Mouse (Mus musculus): ENCODE results near the gene Efcab2. TPM values are rescaled to one million over a fixed set of nuclear protein-coding genes. Genes with fewer than 3 reads are reported as not detected.

Gene Efcab2
- polyA plus RNA-seq (2016; fragmentation: Nextera tagmentation; extraction: Ambion mirVana), result 4.6 and 5.5 TPM in 2 replicates

DNA sequence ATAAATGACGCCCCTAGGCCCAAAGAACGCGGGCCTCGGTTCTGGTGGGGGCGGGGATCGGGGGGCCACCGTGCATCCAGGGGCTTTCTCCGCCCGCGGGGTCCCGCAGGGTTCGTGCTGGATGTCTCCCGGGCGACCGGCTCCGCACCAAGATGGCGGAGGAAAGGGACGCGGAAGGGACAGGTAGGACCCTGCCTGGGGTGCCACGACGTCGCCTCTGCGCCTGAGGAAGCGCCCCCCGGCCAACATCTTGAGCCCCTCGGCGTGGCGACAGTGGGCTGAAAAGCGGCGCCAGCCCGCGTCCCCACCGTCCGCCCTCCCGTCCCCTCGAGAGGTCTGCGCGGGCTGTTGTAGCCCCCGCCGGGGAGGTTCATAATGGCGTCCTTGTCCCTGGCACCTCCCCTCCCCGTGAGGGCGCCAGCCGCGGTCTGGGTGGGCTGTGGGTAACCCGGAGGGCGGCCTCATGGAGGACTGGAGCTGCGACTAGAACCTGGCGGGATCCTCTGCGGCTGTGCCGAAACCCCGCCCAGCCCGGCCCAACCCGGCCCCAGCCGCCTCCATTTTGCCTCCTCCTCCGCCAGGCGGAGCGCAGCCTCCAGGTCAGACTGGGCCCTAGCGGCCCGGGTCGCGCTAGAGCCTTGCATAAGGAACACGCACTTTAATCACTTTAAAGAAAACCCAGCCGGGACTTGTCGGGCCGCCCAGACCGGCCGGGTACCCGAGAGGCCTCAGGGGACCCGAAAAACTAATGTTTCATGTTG lies at the start of gene Efcab2:
Gene Efcab2, plus strand, starts transcription at position 135 of the 761 bp plus-strand sequence.
- DNase-seq (ENCODE audit: low spot score), result peak; percentile 96
- no peaks in the 10 kb centered on the region for H3K36me3 ChIP-seq (replicated peaks)
- H3K27ac ChIP-seq (replicated peaks), result peak within 1 kb of the TSS; percentile 100
- no peaks in the 10 kb centered on the region for H3K4me1 ChIP-seq
- under 1% methylated on average over 70 of the region's 70 CpGs for WGBS
- H3K9me3 ChIP-seq, result no peaks in the 10 kb centered on the region
- H3K27me3 ChIP-seq (replicated peaks; ENCODE audit: low read depth, poor library complexity, severe bottlenecking), result no peaks in the 10 kb centered on the region
- H3K4me3 ChIP-seq, result peak within 1 kb of the TSS; percentile 81

DNA sequence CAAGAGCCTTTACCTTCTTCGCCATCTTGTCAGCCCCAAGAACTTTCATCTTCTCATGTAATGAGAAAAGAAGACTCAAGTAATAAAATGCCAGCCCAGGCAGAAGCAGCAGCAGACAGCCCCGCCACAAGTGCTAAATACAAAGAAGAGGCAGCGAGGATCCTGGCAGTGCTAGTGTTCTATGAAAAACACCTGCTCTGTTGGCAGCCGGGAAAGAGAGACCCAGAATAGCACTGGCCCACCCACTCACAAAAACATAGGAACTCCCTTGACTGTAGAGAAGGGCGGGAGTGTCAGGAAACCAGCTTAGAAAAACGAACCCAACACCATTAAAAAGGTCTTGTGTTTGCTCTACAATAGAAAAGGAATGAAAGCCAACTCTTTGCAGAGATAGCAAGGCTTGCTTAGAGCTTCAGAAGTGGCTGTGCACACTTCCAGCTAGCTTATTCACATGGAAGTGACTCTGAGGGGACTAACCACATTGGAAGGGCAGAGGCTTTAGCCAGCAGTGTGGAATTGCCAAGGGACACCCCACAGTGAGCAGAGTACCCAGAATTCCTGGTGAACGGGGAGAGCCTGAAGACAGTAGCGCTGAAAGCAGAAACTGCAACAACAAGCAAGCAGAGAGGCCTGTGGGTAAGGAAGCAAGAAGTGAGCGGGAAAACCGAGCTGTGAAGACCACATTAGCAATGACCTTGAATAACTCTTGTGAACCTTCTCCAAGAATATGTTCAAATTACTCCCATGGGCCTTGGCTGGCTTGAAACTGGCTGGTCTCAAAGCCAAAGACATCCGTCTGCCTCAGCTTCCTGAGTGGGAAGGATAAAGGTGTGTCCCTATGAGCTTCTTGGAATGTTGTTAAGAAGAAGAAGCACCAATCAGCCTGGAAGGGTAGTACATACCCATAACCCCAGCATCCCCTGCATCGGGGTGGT lies 47.8 kb upstream of the Efcab2 start:
- Histone ChIP-seq H3K36me3 (replicated peaks) (no peaks in the 10 kb centered on the region), H3K27ac (replicated peaks) (no peak overlapping the region), H3K4me1 (no peaks in the 10 kb centered on the region), H3K4me3 (no peak overlapping the region), H3K9me3 (no peaks in the 10 kb centered on the region), H3K27me3 (replicated peaks; ENCODE audit: low read depth, poor library complexity, severe bottlenecking) (no peaks in the 10 kb centered on the region)
- 74% methylated on average over 12 of the region's 12 CpGs for WGBS
- no peak for DNase-seq (ENCODE audit: low spot score)

DNA sequence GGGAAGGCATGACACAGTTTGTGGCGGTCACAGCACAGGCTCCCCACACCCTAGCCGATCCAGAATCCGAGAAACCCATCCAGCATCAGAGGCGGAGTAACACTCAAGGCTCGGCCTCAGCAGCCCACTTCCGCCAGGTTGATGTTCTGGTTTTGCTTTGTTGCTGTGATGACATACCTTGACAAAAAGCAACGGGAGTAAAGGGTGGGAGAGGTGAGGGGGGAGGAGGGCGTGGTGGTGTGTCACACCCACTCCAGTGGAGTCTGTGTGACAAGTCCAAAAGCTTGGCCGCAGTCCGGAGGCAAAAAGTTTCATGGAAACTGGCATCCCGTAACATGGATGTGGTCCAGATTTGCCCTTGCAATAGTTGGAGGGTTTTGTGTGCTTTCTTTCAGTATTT lies 45.6 kb upstream of the Efcab2 start:
- H3K27ac ChIP-seq (replicated peaks), result no peak overlapping the region
- no peak for DNase-seq (ENCODE audit: low spot score)
- no peaks in the 10 kb centered on the region for H3K4me1 ChIP-seq
- H3K27me3 ChIP-seq (replicated peaks; ENCODE audit: low read depth, poor library complexity, severe bottlenecking), result no peaks in the 10 kb centered on the region
- WGBS, result 87% methylated on average over 11 of the region's 11 CpGs
- H3K36me3 ChIP-seq (replicated peaks), result no peaks in the 10 kb centered on the region
- H3K9me3 ChIP-seq, result no peaks in the 10 kb centered on the region
- H3K4me3 ChIP-seq, result no peak overlapping the region

DNA sequence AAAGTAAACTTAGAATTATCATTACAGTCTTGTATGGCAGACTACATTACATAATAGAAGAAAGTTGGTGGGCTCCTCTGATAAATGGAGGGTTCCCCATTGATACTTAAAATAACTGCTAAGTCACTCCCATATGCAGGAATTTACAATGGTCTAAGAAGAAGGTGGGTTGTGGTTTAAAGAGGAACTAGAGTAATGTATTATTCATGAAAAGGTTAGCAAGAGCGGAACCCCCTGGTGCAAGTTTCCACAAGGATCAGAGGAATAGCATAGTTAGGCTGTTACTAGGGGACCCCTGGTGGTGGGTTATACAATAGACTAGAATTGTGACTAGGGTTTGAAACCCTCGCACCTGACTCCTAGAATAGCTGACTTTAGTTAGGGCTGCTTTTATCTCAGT lies 45.2 kb upstream of the Efcab2 start:
- no peaks in the 10 kb centered on the region for H3K36me3 ChIP-seq (replicated peaks)
- 76% methylated on average over 2 of the region's 2 CpGs for WGBS
- no peak overlapping the region for H3K4me3 ChIP-seq
- H3K27me3 ChIP-seq (replicated peaks; ENCODE audit: low read depth, poor library complexity, severe bottlenecking), result no peaks in the 10 kb centered on the region
- no peak for DNase-seq (ENCODE audit: low spot score)
- H3K9me3 ChIP-seq, result no peaks in the 10 kb centered on the region
- H3K27ac ChIP-seq (replicated peaks), result no peak overlapping the region
- no peaks in the 10 kb centered on the region for H3K4me1 ChIP-seq

DNA sequence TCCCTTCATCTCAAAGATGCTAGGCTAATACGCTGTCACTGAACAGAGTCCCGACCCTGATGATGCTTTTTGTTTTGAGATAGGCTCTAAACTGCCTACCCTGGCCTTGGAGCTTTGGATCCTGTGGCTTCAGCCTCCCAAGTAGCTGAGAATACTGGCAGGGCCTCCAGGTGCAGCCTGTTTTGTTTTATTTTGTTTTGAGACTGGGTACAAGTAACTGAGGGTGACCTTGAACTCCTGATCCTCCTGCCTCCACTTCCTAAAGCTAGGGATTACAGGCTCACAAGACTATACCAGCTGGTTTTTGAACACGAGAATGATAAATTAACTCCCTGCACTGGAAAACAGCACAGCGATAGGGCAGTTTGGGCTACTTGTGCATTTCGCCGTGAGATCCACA lies 40.7 kb upstream of the Efcab2 start:
- H3K4me1 ChIP-seq, result peaks cover 24% of the 10 kb centered on the region
- no peak overlapping the region for H3K4me3 ChIP-seq
- no peak overlapping the region for H3K27ac ChIP-seq (replicated peaks)
- 89% methylated on average over 6 of the region's 6 CpGs for WGBS
- no peaks in the 10 kb centered on the region for H3K27me3 ChIP-seq (replicated peaks; ENCODE audit: low read depth, poor library complexity, severe bottlenecking)
- no peaks in the 10 kb centered on the region for H3K36me3 ChIP-seq (replicated peaks)
- no peak for DNase-seq (ENCODE audit: low spot score)
- H3K9me3 ChIP-seq, result no peaks in the 10 kb centered on the region

- no peak for DNase-seq (ENCODE audit: low spot score)
- H3K9me3 ChIP-seq, result no peaks in the 10 kb centered on the region
- H3K27ac ChIP-seq (replicated peaks), result peak overlapping the region; percentile 82; the same call in 1 of the 2 replicates
- H3K27me3 ChIP-seq (replicated peaks; ENCODE audit: low read depth, poor library complexity, severe bottlenecking), result no peaks in the 10 kb centered on the region
- peak overlapping the region; percentile 62 for H3K4me3 ChIP-seq
- H3K4me1 ChIP-seq, result peaks cover 24% of the 10 kb centered on the region
- H3K36me3 ChIP-seq (replicated peaks), result no peaks in the 10 kb centered on the region
- WGBS, result 69% methylated on average over 6 of the region's 6 CpGs
Measured at GRCm38 (mm10) chr1:178368121-178368520, 37.8 kb upstream of the Efcab2 start.

GRCm38 (mm10) chr1:178368548-178369271 lies 37.2 kb upstream of the Efcab2 start:
- H3K27ac ChIP-seq (replicated peaks), result peak overlapping the region; percentile 82
- peak overlapping the region; percentile 62 for H3K4me3 ChIP-seq
- peaks cover 24% of the 10 kb centered on the region for H3K4me1 ChIP-seq
- H3K27me3 ChIP-seq (replicated peaks; ENCODE audit: low read depth, poor library complexity, severe bottlenecking), result no peaks in the 10 kb centered on the region
- 2% methylated on average over 36 of the region's 36 CpGs for WGBS
- H3K9me3 ChIP-seq, result no peaks in the 10 kb centered on the region
- no peaks in the 10 kb centered on the region for H3K36me3 ChIP-seq (replicated peaks)
- peak; percentile 86 for DNase-seq (ENCODE audit: low spot score)

DNA sequence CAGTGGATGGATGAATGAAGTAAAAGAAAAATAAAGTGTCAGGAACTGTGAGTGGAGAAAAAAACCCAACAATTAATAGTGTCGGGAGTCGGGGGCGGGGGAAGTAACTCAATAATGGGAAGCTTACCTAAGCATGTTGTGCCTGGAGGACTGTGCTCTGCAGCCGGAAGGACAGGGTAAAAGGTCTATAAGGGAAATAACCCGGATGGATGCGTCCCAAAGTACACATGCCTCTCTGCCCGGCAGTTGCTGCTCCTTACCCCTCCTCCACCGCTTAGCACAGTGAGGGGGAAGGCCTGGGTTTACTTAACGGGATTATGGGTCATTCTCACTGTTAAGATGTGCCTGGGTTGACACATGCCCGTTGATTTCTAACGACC lies 36.6 kb upstream of the Efcab2 start:
- 2% methylated on average over 11 of the region's 11 CpGs for WGBS
- no peaks in the 10 kb centered on the region for H3K27me3 ChIP-seq (replicated peaks; ENCODE audit: low read depth, poor library complexity, severe bottlenecking)
- DNase-seq (ENCODE audit: low spot score), result peak; percentile 62
- peaks cover 24% of the 10 kb centered on the region for H3K4me1 ChIP-seq
- no peaks in the 10 kb centered on the region for H3K36me3 ChIP-seq (replicated peaks)
- H3K9me3 ChIP-seq, result no peaks in the 10 kb centered on the region
- peak overlapping the region; percentile 62 for H3K4me3 ChIP-seq
- peak overlapping the region; percentile 82 for H3K27ac ChIP-seq (replicated peaks)

DNA sequence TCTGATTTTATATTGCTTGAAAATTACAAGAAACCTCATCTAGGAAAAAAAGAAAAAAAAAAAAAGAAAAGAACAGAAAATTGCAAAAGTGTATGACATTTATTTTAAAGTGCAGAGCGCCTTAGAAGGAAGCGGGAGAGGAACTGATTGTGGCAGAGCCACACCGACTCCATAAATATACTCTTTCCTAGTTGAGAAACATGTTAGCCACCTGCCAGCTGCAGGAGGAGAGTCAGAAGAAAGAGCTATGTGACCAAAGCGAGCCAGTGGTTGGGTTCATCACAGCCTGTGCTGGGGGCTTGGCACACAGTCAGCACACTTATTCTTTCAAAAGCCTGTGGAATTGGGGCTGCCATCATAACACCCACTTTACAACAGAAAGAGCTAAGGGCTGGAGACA lies 33.2 kb upstream of the Efcab2 start:
- Histone ChIP-seq H3K4me1 (peaks cover 22% of the 10 kb centered on the region), H3K4me3 (no peak overlapping the region), H3K9me3 (no peaks in the 10 kb centered on the region), H3K36me3 (replicated peaks) (no peaks in the 10 kb centered on the region), H3K27me3 (replicated peaks; ENCODE audit: low read depth, poor library complexity, severe bottlenecking) (no peaks in the 10 kb centered on the region), H3K27ac (replicated peaks) (no peak overlapping the region)
- DNase-seq (ENCODE audit: low spot score), result no peak
- 86% methylated on average over 4 of the region's 4 CpGs for WGBS

GRCm38 (mm10) chr1:178375381-178375780 lies 30.5 kb upstream of the Efcab2 start:
- Histone ChIP-seq H3K4me1 (no peaks in the 10 kb centered on the region), H3K4me3 (no peak overlapping the region), H3K27ac (replicated peaks) (no peak overlapping the region), H3K36me3 (replicated peaks) (no peaks in the 10 kb centered on the region), H3K27me3 (replicated peaks; ENCODE audit: low read depth, poor library complexity, severe bottlenecking) (no peaks in the 10 kb centered on the region), H3K9me3 (no peaks in the 10 kb centered on the region)
- no peak for DNase-seq (ENCODE audit: low spot score)

DNA sequence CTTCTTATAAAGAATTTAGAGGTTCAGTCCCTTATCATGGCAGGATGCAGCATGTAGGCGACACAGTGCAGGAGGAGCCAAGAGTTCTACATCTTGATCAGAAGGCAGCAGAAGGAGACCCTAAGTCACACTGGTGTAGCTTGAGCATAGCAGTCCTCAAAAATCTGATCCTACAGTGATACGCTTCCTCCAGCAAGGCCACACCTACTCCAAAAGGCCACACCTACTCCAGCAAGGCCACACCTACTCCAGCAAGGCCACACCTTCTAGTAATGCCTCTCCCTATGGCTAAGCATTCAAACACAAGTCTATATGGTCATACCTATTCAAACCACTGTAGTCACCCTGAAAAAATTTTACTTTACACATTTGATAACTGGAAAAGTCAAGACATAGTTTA lies 29.8 kb upstream of the Efcab2 start:
- no peak for DNase-seq (ENCODE audit: low spot score)
- WGBS, result 88% methylated on average over 2 of the region's 2 CpGs
- H3K36me3 ChIP-seq (replicated peaks), result no peaks in the 10 kb centered on the region

GRCm38 (mm10) chr1:178376907-178377306 lies 29.0 kb upstream of the Efcab2 start:
- H3K4me3 ChIP-seq, result no peak overlapping the region
- no peak overlapping the region for H3K27ac ChIP-seq (replicated peaks)
- WGBS, result 77% methylated on average over 2 of the region's 2 CpGs
- H3K4me1 ChIP-seq, result no peaks in the 10 kb centered on the region
- no peaks in the 10 kb centered on the region for H3K9me3 ChIP-seq
- H3K27me3 ChIP-seq (replicated peaks; ENCODE audit: low read depth, poor library complexity, severe bottlenecking), result no peaks in the 10 kb centered on the region
- no peak for DNase-seq (ENCODE audit: low spot score)
- H3K36me3 ChIP-seq (replicated peaks), result no peaks in the 10 kb centered on the region

More for the DNA sequence above, 29.8 kb upstream of the Efcab2 start:
- no peaks in the 10 kb centered on the region for H3K4me1 ChIP-seq
- no peaks in the 10 kb centered on the region for H3K9me3 ChIP-seq
- no peak overlapping the region for H3K4me3 ChIP-seq
- H3K27me3 ChIP-seq (replicated peaks; ENCODE audit: low read depth, poor library complexity, severe bottlenecking), result no peaks in the 10 kb centered on the region
- H3K27ac ChIP-seq (replicated peaks), result no peak overlapping the region
